Mouse (Mus musculus) heart, postnatal 25 days (tissue): ENCODE data around the gene Ldlrap1. TPM values are rescaled to one million over a fixed set of nuclear protein-coding genes. Genes with fewer than 3 reads are reported as not detected.
"Not testable (repeated sequence)": the region's sequence is repeated elsewhere in the genome, so short reads cannot be mapped to it uniquely, and the experiment has no call there.

Experiments used
- DNase-seq: peaks from one replicate; pipeline ENCODE4 v3.0.0; 2022; ENCODE audit warnings: low spot score
- intact Hi-C: fragments of 180-260 bp; cut with DNase I; formaldehyde crosslinking; loops from one replicate; pipeline ENCODE4 v1.15.1; 2025
- total RNA-seq, 2 experiments: library from RNA; stranded (reverse); gene quantifications; 2 replicates each; pipeline ENCODE4 v1.2.3; 2021

Ldlrap1 gene
- 10 to 100 TPM; 14.1 to 15.5 TPM for total RNA-seq

DNA sequence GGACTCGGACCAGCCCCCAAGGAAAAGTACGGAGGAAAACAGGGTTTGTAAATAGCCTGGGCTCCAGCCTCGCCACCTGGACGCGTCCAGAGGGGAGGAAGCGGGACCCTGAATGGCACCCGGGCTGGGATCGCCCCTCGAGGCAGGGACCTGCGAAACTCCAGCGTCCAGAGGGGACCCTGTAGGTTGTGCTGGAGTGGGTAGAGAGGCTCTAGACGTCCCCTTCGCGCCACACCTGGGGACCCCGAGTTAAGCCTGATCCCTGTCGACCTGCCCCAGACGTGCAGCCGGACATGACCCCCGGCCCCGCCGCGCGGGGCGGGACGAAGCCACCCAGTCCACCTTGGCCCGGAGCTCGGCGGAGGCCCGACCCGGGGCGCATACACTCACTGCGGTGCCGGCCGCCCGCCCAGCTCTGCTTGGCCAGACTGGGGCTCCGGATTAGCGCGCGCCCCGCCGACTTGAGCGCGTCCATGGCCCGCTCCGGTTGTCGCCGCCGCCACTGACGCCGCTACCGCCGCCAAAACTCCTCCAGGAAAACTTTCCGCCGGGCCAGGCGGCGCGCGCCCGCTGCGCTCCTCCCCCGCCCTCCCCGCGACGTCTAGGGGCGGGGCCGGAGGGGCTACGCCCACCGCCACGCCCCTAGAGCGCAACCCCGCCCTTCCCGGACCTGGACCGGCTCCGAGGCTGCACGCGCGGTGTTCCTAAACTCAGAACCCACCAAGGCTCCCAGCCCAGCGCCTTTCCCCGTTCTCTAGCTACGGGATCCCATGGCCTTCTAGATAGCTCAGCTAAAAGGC is at the start of gene Ldlrap1:
Ldlrap1 (minus strand) TSS at position 599 of the 800 bp plus-strand sequence.
- intact Hi-C loops = loop anchor here (5.0 kb wide), 1 partner anchor 65 kb away; the partner anchor contains the start of gene Man1c1
- DNase-seq = peak; percentile 73

DNA sequence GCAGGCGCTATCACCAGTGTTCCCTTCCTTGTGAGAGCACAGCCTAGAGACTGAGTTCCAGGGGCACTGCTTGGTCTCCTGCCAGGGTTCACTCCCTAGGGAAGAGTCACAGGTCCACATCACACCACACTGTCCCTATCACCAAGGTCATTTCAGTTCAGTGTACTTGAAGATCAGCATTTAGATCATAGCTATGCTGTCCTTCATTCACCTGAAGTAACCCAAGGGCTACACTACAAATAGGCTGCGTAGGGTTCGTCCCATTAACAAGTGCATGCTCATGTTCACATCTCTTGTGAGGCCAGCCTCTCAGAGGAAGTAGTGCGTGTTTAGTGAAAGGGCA is 46.4 kb upstream of the Ldlrap1 start:
- DNase-seq = no peak
- intact Hi-C loops = no loop called here

- DNase-seq = no peak
- intact Hi-C loops = no loop called here
Observed at GRCm38 (mm10) chr4:134813406-134814228, 45.8 kb upstream of the Ldlrap1 start.

GRCm38 (mm10) chr4:134804765-134805164 is 36.9 kb upstream of the Ldlrap1 start:
- peak; percentile 67 for DNase-seq
- intact Hi-C loops = no loop called here

DNA sequence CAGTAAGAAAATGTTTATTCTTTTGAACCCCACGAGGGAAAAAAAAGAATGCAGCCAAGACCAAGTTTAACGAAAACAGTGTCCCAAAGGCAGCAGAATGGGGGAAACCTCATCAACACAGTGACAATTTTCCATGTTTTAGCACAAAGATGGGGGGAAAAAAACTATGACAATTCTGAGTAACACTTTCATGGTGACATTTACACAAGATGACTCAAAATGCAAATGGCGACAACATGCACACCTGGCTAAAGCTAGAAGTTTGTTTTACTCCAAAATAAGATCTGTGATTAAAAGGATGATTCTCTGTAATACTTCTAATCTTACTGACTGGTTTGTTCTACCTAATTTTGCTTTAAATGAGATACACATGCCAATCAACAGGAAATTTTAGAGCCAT is 34.9 kb upstream of the Ldlrap1 start:
- intact Hi-C loops = no loop called here
- no peak for DNase-seq

GRCm38 (mm10) chr4:134802155-134802554 is 34.3 kb upstream of the Ldlrap1 start:
- intact Hi-C loops = no loop called here
- DNase-seq = no peak

DNA sequence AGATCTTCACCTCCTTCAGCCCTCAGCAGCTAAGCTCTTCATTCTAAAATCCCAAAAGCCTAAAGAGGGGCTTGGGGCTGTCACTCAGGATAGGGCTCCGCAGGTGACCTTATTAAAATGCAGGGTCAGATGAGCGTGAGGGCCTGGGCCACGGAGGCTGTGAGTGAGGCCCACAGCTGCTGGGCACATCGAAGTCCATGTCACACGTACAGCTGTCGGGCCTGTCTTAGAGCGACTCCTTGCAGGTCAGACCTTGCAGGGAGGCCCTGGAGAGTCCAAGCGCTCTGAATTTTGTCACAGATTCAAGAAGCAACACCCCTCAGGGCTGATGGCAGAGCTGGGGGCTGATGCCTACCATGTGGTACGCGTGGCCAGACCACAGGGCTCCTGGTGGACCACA is 32.9 kb upstream of the Ldlrap1 start:
- DNase-seq = no peak
- intact Hi-C loops = no loop called here

DNA sequence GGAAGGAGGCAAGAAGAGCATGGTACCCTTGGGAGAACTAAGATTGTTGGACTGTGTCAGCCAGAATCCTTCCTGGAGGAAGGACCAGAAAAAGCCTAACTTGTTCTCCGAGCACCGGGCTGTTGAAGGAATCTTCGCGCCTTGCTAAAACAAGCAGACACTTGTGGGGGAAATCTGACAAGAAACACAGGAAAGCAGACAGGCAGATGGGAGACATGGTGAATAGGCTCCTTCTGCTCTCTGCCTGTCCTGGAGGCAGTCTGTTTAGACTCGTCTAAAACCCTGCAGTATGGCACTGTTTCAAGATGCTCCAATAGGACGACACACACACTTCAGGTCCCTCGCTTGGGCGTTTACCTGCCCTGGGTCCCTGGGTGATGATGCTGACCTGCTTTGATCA is 32.3 kb upstream of the Ldlrap1 start:
- DNase-seq = no peak
- intact Hi-C loops = no loop called here

- intact Hi-C loops = loop anchor here (1.0 kb wide), 1 partner anchor 256 kb away; no protein-coding TSS in a partner anchor
- DNase-seq = peak; percentile 30
Observed at GRCm38 (mm10) chr4:134799272-134799671, 31.4 kb upstream of the Ldlrap1 start.

DNA sequence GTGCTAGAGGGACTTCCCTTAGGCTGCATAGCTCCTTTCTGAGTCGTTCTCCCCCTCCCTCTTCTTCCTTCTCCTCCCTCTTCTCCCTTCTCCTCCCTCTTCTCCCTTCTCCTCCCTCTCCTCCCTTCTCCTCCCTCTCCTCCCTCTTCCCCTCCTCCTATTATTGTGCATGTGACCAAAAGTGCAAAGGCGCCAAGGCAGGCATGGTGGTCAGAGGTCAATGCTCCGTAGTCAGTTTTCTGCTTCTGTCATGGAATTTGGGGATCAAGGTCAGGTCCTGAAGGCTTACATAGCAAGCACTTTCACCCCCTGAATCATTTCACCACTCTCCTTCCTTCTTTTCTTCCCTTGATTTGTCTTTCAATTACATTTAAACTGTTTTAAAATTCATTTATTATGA is 31.0 kb upstream of the Ldlrap1 start:
- intact Hi-C loops = loop anchor here (1.0 kb wide), 1 partner anchor 256 kb away; no protein-coding TSS in a partner anchor
- no peak for DNase-seq

- DNase-seq = no peak
- intact Hi-C loops = no loop called here
Observed at GRCm38 (mm10) chr4:134797621-134798020, 29.8 kb upstream of the Ldlrap1 start.

GRCm38 (mm10) chr4:134796581-134797361 is 28.9 kb upstream of the Ldlrap1 start:
- intact Hi-C loops = no loop called here
- no peak for DNase-seq

DNA sequence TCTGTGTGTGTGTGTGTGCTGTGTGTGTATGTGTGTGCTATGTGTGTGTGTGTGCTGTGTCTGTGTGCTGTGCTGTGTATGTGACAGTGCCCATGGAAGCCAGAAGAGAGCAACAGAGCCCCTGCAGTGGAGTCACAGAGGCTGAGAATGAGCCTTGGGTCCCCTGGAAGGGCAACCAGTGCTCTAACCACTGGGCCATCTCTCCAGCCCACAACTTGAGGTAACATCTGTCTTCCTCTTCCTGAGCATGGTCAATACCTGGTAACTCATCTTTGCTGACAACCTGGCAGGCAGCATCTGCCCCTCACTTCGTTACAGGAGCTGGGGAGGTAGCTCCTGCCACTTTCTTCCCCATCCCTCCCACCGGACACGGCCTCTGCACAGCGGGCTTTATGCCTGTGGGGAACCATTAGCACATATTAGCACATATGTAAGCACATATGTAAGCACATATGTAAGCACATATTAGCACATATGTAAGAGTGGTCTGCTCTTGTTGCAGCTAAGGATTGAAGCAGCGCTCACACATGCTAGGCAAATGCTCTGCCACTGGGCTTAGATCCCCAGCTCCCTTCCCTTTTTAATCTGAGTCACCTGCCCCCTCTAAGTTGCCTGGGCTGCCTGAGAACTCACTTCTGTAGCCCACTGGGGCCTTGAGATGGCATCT is 28.1 kb upstream of the Ldlrap1 start:
- intact Hi-C loops = no loop called here
- no peak for DNase-seq

DNA sequence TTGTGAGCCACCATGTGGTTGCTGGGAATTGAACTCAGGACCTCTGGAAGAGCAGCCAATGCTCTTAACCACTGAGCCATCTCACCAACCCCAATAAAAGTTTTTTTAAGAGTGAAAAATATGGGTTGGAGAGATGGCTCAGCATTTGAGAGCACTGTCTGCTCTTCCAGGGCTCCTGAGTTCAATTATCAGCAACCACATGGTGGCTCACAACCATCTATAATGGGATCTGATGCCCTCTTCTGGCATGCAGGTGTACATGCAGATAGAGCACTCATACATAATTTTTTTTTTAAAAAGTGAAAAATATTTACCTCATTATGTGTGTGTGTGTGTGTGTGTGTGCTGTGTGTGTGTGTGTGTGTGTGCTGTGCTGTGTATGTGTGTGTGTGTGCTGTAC is 27.1 kb upstream of the Ldlrap1 start:
- intact Hi-C loops = loop anchor here (5.0 kb wide), 1 partner anchor 48 kb away; no protein-coding TSS in a partner anchor
- not testable (repeated sequence) for DNase-seq

DNA sequence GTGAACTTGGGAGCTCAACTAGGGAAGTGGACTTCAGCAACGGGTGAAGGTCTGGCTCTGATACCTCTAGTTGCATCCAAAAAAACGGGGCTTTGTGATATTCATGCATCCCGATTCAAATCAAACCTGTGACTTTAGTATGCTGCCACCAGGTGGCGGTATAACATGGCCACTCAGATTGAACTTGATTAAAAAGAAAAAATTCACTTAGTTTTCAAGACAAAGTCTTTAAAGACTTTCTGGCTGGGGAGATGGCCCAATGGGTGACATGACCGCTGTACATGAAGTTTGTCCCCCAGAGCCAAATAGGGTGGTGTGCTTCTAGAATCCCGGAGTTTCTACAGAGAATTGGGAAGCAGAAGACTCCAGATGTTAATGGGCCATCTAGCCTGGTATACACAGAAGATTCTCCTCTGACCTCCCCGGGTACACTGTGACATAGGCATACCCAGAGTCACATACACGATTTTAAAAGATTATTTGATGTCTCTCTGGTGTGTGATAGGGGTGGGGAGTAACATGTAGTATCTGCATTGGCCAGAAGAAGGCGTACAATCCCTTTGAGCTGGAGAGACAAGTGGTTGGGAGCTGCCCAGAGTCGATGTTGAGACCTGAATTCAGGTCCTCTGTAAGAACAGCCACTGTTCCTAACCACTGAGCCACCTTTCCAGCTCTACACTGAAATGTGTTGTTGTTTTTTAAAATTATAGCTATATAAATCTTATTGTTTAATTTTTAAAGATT is 25.6 kb upstream of the Ldlrap1 start:
- intact Hi-C loops = loop anchor here (1.0 to 5.0 kb wide), 2 partner anchors 46 to 86 kb away; no protein-coding TSS in a partner anchor

GRCm38 (mm10) chr4:134791731-134792130 is 23.9 kb upstream of the Ldlrap1 start:
- no peak for DNase-seq
- intact Hi-C loops = loop anchor here (5.0 kb wide), 1 partner anchor 44 kb away; no protein-coding TSS in a partner anchor

More for the DNA sequence above, 25.6 kb upstream of the Ldlrap1 start:
- DNase-seq = no peak

DNA sequence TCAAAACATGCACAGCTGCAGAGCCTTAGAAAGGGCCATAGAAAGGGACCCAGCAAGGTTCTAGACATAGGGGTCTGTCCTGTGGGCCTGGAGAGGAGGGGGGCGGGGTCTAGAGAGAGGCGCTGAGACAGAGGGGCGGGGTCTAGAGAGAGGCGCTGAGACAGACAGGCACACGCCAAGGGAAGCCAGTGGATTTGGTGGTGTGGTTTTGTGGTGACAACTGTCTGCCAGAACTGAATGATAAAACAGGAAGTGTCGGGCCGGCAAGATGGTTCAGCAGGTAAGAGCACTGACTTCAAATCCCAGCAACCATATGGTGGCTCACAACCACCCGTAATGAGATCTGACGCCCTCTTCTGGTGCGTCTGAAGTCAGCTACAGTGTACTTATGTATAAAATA is 19.1 kb upstream of the Ldlrap1 start:
- intact Hi-C loops = no loop called here
- DNase-seq = no peak

GRCm38 (mm10) chr4:134784701-134785100 is 16.9 kb upstream of the Ldlrap1 start:
- no peak for DNase-seq
- intact Hi-C loops = no loop called here
